Mouse (Mus musculus): ENCODE results near the gene Rasgef1a. TPM values are rescaled to one million over a fixed set of nuclear protein-coding genes. Genes with fewer than 3 reads are reported as not detected.

The Rasgef1a gene
- polyA plus RNA-seq, 1 experiment from 2014 or later: 0.19 TPM

- H3K27me3 ChIP-seq (ENCODE audit: control insufficient read depth, insufficient read depth, low read length): no peaks in the 10 kb centered on the region
- H3K27ac ChIP-seq (replicated peaks): no peak overlapping the region
- H3K4me2 ChIP-seq (replicated peaks; ENCODE audit: low read depth): no peak overlapping the region
- no peaks in the 10 kb centered on the region; the same call in 1 of the 2 replicates for H3K4me1 ChIP-seq (replicated peaks; ENCODE audit: control insufficient read depth, insufficient read depth)
- TF ChIP-seq EP300 (optimal IDR thresholded peaks at IDR 0.05): no peak
- no peak for TF ChIP-seq CTCF (IDR thresholded peaks at IDR 0.05; ENCODE audit: low read depth)
- no peaks in the 10 kb centered on the region for H3K36me3 ChIP-seq (ENCODE audit: control insufficient read depth, insufficient read depth, low read length)
- DNase-seq (ENCODE audit: low spot score): no peak
- no peak overlapping the region for H3K4me3 ChIP-seq (ENCODE audit: low read depth, low read length)
- no peak overlapping the region for H3K9ac ChIP-seq (ENCODE audit: low read length)
- no peaks in the 10 kb centered on the region for H3K9me3 ChIP-seq (ENCODE audit: control insufficient read depth, low read length)
- WGBS: 75% methylated on average over 8 of the region's 8 CpGs
- ATAC-seq (ENCODE audit: low FRiP score, low TSS enrichment): no peak
Observed at GRCm38 (mm10) chr6:118076748-118077147, 65.5 kb downstream of the Rasgef1a start.

GRCm38 (mm10) chr6:118077421-118077820 is 66.2 kb downstream of the Rasgef1a start:
- H3K27ac ChIP-seq (replicated peaks): no peak overlapping the region
- ATAC-seq (ENCODE audit: low FRiP score, low TSS enrichment) (no peak), DNase-seq (ENCODE audit: low spot score) (no peak)
- TF ChIP-seq CTCF (IDR thresholded peaks at IDR 0.05; ENCODE audit: low read depth): no peak
- no peak for TF ChIP-seq EP300 (optimal IDR thresholded peaks at IDR 0.05)
- no peak overlapping the region for H3K4me3 ChIP-seq (ENCODE audit: low read depth, low read length)
- H3K27me3 ChIP-seq (ENCODE audit: control insufficient read depth, insufficient read depth, low read length): no peaks in the 10 kb centered on the region
- H3K4me2 ChIP-seq (replicated peaks; ENCODE audit: low read depth): no peak overlapping the region
- H3K4me1 ChIP-seq (replicated peaks; ENCODE audit: control insufficient read depth, insufficient read depth): no peaks in the 10 kb centered on the region; the same call in 1 of the 2 replicates
- 76% methylated on average over 7 of the region's 7 CpGs for WGBS
- no peaks in the 10 kb centered on the region for H3K36me3 ChIP-seq (ENCODE audit: control insufficient read depth, insufficient read depth, low read length)
- H3K9ac ChIP-seq (ENCODE audit: low read length): no peak overlapping the region
- H3K9me3 ChIP-seq (ENCODE audit: control insufficient read depth, low read length): no peaks in the 10 kb centered on the region

- no peaks in the 10 kb centered on the region; the same call in 1 of the 2 replicates for H3K4me1 ChIP-seq (replicated peaks; ENCODE audit: control insufficient read depth, insufficient read depth)
- H3K27me3 ChIP-seq (ENCODE audit: control insufficient read depth, insufficient read depth, low read length): no peaks in the 10 kb centered on the region
- ATAC-seq (ENCODE audit: low FRiP score, low TSS enrichment) (no peak), DNase-seq (ENCODE audit: low spot score) (peak; percentile 7)
- H3K4me3 ChIP-seq (ENCODE audit: low read depth, low read length): no peak overlapping the region
- H3K27ac ChIP-seq (replicated peaks): no peak overlapping the region
- H3K36me3 ChIP-seq (ENCODE audit: control insufficient read depth, insufficient read depth, low read length): no peaks in the 10 kb centered on the region
- H3K9ac ChIP-seq (ENCODE audit: low read length): no peak overlapping the region
- no peaks in the 10 kb centered on the region for H3K9me3 ChIP-seq (ENCODE audit: control insufficient read depth, low read length)
- no peak overlapping the region for H3K4me2 ChIP-seq (replicated peaks; ENCODE audit: low read depth)
- 65% methylated on average over 10 of the region's 10 CpGs for WGBS
- TF ChIP-seq EP300 (optimal IDR thresholded peaks at IDR 0.05): no peak
- no peak for TF ChIP-seq CTCF (IDR thresholded peaks at IDR 0.05; ENCODE audit: low read depth)
Observed at GRCm38 (mm10) chr6:118078751-118079150, 67.5 kb downstream of the Rasgef1a start.

- H3K4me3 ChIP-seq (ENCODE audit: low read depth, low read length): no peak overlapping the region
- DNase-seq (ENCODE audit: low spot score) (peak; percentile 7), ATAC-seq (ENCODE audit: low FRiP score, low TSS enrichment) (no peak)
- no peaks in the 10 kb centered on the region; the same call in 1 of the 2 replicates for H3K4me1 ChIP-seq (replicated peaks; ENCODE audit: control insufficient read depth, insufficient read depth)
- no peak overlapping the region for H3K4me2 ChIP-seq (replicated peaks; ENCODE audit: low read depth)
- H3K9me3 ChIP-seq (ENCODE audit: control insufficient read depth, low read length): no peaks in the 10 kb centered on the region
- WGBS: 70% methylated on average over 3 of the region's 3 CpGs
- H3K27me3 ChIP-seq (ENCODE audit: control insufficient read depth, insufficient read depth, low read length): no peaks in the 10 kb centered on the region
- H3K27ac ChIP-seq (replicated peaks): no peak overlapping the region
- H3K36me3 ChIP-seq (ENCODE audit: control insufficient read depth, insufficient read depth, low read length): no peaks in the 10 kb centered on the region
- TF ChIP-seq CTCF (IDR thresholded peaks at IDR 0.05; ENCODE audit: low read depth): no peak
- TF ChIP-seq EP300 (optimal IDR thresholded peaks at IDR 0.05): no peak
- H3K9ac ChIP-seq (ENCODE audit: low read length): no peak overlapping the region
Observed at GRCm38 (mm10) chr6:118079292-118079691, 68.1 kb downstream of the Rasgef1a start.

GRCm38 (mm10) chr6:118079762-118080465 is 68.7 kb downstream of the Rasgef1a start:
- Histone ChIP-seq H3K9me3 (ENCODE audit: control insufficient read depth, low read length) (no peaks in the 10 kb centered on the region), H3K36me3 (ENCODE audit: control insufficient read depth, insufficient read depth, low read length) (no peaks in the 10 kb centered on the region), H3K9ac (ENCODE audit: low read length) (no peak overlapping the region), H3K27ac (replicated peaks) (no peak overlapping the region), H3K4me1 (replicated peaks; ENCODE audit: control insufficient read depth, insufficient read depth) (no peaks in the 10 kb centered on the region), H3K4me2 (replicated peaks; ENCODE audit: low read depth) (no peak overlapping the region), H3K4me3 (ENCODE audit: low read depth, low read length) (no peak overlapping the region), H3K27me3 (ENCODE audit: control insufficient read depth, insufficient read depth, low read length) (no peaks in the 10 kb centered on the region)
- DNase-seq (ENCODE audit: low spot score): no peak
- 57% methylated on average over 10 of the region's 10 CpGs for WGBS
- no peak for ATAC-seq (ENCODE audit: low FRiP score, low TSS enrichment)
- TF ChIP-seq EP300 (optimal IDR thresholded peaks at IDR 0.05): no peak
- TF ChIP-seq CTCF (IDR thresholded peaks at IDR 0.05; ENCODE audit: low read depth): no peak

GRCm38 (mm10) chr6:118080711-118081110 is 69.5 kb downstream of the Rasgef1a start:
- Histone ChIP-seq H3K9me3 (ENCODE audit: control insufficient read depth, low read length) (no peaks in the 10 kb centered on the region), H3K4me3 (ENCODE audit: low read depth, low read length) (no peak overlapping the region), H3K27ac (replicated peaks) (no peak overlapping the region), H3K27me3 (ENCODE audit: control insufficient read depth, insufficient read depth, low read length) (no peaks in the 10 kb centered on the region), H3K4me2 (replicated peaks; ENCODE audit: low read depth) (no peak overlapping the region), H3K36me3 (ENCODE audit: control insufficient read depth, insufficient read depth, low read length) (no peaks in the 10 kb centered on the region), H3K9ac (ENCODE audit: low read length) (no peak overlapping the region), H3K4me1 (replicated peaks; ENCODE audit: control insufficient read depth, insufficient read depth) (no peaks in the 10 kb centered on the region)
- peak; percentile 10 for DNase-seq (ENCODE audit: low spot score)
- TF ChIP-seq CTCF (IDR thresholded peaks at IDR 0.05; ENCODE audit: low read depth) (no peak), EP300 (optimal IDR thresholded peaks at IDR 0.05) (no peak)
- ATAC-seq (ENCODE audit: low FRiP score, low TSS enrichment): no peak
- WGBS: 88% methylated on average over 4 of the region's 4 CpGs
